Mouse (Mus musculus): Measurements from ENCODE around the gene Tmed6.

- no peak for TF ChIP-seq HCFC1 (IDR thresholded peaks at IDR 0.05; ENCODE audit: borderline replicate concordance, insufficient read depth, low read length)
- no peak for TF ChIP-seq MAFK (IDR thresholded peaks at IDR 0.05; ENCODE audit: insufficient read depth, low read depth, low read length)
Observed at GRCm38 (mm10) chr8:107023479-107023878, 42.0 kb downstream of the Tmed6 start.
